Mouse (Mus musculus) brain, embryonic 14.5 days (tissue): ENCODE measurements around the gene Tnk1.

Experiments used
- CTCF ChIP-seq: fragments of 200-500 bp; IDR thresholded peaks from 2 replicates; pipeline ENCODE4 v1.5.1; 2012; ENCODE audit warnings: inconsistent platforms, mild to moderate bottlenecking, moderate library complexity, borderline replicate concordance; ENCODE audit not compliant: insufficient read depth, insufficient read length; ENCODE audit errors: extremely low read depth
- POLR2A ChIP-seq: fragments of 200-500 bp; IDR thresholded peaks from 2 replicates; pipeline ENCODE4 v1.6.1; 2012; ENCODE audit warnings: mild to moderate bottlenecking, inconsistent platforms, borderline replicate concordance; ENCODE audit not compliant: poor library complexity, insufficient read depth, insufficient read length, severe bottlenecking; ENCODE audit errors: extremely low read depth

DNA sequence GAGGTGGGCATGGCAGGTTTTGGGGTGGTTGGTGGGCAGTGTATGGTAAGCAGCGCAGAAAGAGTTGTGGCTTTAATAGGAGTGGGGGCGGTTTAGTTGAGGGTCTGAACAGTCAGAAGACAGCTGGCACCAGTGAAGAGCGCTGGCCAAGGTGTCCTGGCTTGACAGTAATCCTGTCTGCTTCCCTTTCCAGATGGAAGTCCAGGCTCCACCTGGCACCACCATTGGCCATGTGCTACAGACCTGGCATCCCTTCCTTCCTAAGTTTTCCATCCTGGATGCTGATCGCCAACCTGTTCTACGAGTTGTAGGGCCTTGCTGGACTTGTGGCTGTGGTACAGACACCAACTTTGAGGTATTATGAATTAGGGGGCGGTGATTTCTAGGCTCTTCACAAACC lies 10.5 kb downstream of the Tnk1 start:
- TF ChIP-seq POLR2A = no peak
- TF ChIP-seq CTCF = no peak
